Mouse (Mus musculus): ENCODE results near the gene Creb3l2. TPM values are rescaled to one million over a fixed set of nuclear protein-coding genes. Genes with fewer than 3 reads are reported as not detected.
"Not testable (repeated sequence)": the region's sequence is repeated elsewhere in the genome, so short reads cannot be mapped to it uniquely, and the experiment has no call there.

The Creb3l2 gene
- total and polyA plus RNA-seq, 2 experiments from 2014 or later = 2.2 to 6.3 TPM

DNA sequence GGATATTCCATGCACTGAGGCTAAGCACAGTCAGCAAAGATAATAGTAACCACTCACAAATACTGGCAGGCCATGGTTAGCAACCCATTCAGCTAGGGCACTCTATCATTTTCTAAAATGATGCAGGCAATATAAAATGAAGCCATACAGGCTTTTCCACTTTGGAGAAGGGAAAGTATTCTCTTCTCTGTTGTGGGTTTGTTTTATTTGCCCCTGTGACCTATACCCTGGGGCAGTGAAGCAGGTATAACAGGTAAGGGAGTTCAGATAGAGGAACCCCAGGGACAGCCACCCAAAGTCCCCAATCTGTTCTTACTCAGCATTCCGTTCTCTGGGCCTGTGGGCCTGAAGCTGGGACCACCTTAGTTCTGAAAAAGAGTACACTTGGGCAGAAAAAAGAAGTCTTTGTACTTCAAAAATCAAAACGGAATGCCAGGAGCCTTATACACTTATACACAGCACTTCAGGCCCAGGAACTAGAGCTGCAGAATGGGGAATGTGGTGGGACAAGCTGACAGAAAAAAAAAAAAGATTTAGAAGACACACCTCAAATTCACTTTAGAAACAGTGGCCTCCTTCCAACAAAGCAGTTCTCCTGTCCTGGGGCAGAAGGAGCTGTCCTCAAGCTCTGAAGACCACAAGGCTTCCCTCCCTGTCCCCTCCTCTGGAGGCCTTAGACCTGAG is 56.2 kb downstream of the Creb3l2 start:
- DNase-seq (ENCODE audit: low spot score) = no peak
- TF ChIP-seq CTCF (IDR thresholded peaks at IDR 0.05; ENCODE audit: low read depth) = no peak
- ATAC-seq = no peak
- WGBS = 90% methylated on average over 2 of the region's 2 CpGs
- H3K4me1 ChIP-seq (ENCODE audit: insufficient read depth, low read length) = no peaks in the 10 kb centered on the region
- no peak overlapping the region for H3K9ac ChIP-seq (replicated peaks; ENCODE audit: low read length)
- H3K9me3 ChIP-seq (ENCODE audit: low read length) = no peaks in the 10 kb centered on the region
- no peaks in the 10 kb centered on the region for H3K27me3 ChIP-seq (ENCODE audit: insufficient read depth, low read length)
- H3K4me2 ChIP-seq (ENCODE audit: low read depth, low read length) = no peak overlapping the region
- no peak overlapping the region for H3K4me3 ChIP-seq (ENCODE audit: low read length)
- H3K36me3 ChIP-seq (ENCODE audit: insufficient read depth, low read length) = no peaks in the 10 kb centered on the region
- no peak overlapping the region for H3K27ac ChIP-seq

DNA sequence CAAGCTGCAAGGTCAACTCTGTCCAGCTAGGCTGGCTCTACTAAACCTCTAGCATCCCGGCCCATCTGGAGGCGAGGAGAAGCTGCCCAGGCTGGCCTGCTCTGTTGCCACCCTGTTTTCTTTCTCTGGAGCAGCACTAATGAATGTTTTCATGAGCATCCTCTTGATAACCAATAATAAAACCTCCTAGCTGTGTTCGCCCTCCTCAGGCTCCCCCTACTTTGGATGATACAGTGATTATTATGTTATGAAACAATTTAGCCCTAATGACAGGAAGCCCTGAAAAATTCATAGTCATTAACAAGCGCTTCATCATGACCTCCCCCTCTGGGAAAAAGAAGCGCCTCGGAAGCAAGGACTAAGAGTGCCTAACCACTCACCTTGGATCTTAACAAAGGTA is 59.2 kb downstream of the Creb3l2 start:
- ATAC-seq = no peak
- Histone ChIP-seq H3K4me3 (ENCODE audit: low read length) (no peak overlapping the region), H3K9me3 (ENCODE audit: low read length) (no peaks in the 10 kb centered on the region), H3K27me3 (ENCODE audit: insufficient read depth, low read length) (no peaks in the 10 kb centered on the region), H3K9ac (replicated peaks; ENCODE audit: low read length) (no peak overlapping the region), H3K4me2 (ENCODE audit: low read depth, low read length) (no peak overlapping the region), H3K36me3 (ENCODE audit: insufficient read depth, low read length) (no peaks in the 10 kb centered on the region), H3K4me1 (ENCODE audit: insufficient read depth, low read length) (no peaks in the 10 kb centered on the region), H3K27ac (no peak overlapping the region)
- DNase-seq (ENCODE audit: low spot score) = no peak
- no peak for TF ChIP-seq CTCF (IDR thresholded peaks at IDR 0.05; ENCODE audit: low read depth)
- WGBS = 86% methylated on average over 6 of the region's 6 CpGs

DNA sequence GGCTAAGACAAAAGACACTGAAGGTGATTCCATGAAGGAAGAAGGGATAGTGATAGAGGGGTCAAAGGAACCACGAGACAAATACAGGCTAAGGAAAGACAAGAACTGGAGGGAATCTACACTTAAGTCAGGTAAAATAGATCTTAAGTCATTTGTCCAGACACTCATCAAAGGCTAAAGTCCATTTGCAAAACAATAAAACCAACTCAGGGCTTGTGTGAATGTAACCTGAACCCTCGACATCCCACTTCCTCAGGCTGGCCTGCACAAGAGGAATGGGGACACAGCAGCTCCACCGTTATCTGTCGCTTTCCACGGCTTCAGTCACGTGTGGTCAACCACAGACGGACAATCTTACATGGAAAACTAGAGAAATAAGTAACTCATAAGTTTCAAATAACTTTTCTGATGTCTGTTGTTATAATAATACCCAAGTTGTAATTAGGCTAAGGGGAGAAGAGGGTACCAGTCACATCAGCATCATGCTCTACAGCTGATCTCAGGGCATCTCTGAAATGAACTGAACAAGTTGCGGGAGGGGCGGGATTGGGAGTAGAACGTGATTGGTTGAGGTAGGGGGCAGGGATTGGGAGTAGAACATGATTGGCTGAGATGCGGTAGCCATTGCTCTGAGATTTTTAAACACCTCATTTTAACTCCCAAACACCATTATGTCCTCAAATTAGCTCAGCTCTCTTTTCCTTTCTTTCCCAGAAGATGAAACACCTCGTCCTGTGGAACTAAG is 63.9 kb downstream of the Creb3l2 start:
- Histone ChIP-seq H3K36me3 (ENCODE audit: insufficient read depth, low read length) (no peaks in the 10 kb centered on the region), H3K27ac (no peak overlapping the region), H3K4me3 (ENCODE audit: low read length) (no peak overlapping the region), H3K27me3 (ENCODE audit: insufficient read depth, low read length) (no peaks in the 10 kb centered on the region), H3K4me2 (ENCODE audit: low read depth, low read length) (no peak overlapping the region), H3K4me1 (ENCODE audit: insufficient read depth, low read length) (no peaks in the 10 kb centered on the region), H3K9me3 (ENCODE audit: low read length) (no peaks in the 10 kb centered on the region), H3K9ac (replicated peaks; ENCODE audit: low read length) (no peak overlapping the region)
- no peak for TF ChIP-seq CTCF (IDR thresholded peaks at IDR 0.05; ENCODE audit: low read depth)
- DNase-seq (ENCODE audit: low spot score) (no peak), ATAC-seq (no peak)
- 89% methylated on average over 12 of the region's 12 CpGs for WGBS

- WGBS = 83% methylated on average over 3 of the region's 3 CpGs
- not testable (repeated sequence) for DNase-seq (ENCODE audit: low spot score); H3K9me3 ChIP-seq (ENCODE audit: low read length); H3K27me3 ChIP-seq (ENCODE audit: insufficient read depth, low read length); H3K9ac ChIP-seq (replicated peaks; ENCODE audit: low read length); H3K27ac ChIP-seq; H3K4me2 ChIP-seq (ENCODE audit: low read depth, low read length); H3K36me3 ChIP-seq (ENCODE audit: insufficient read depth, low read length); H3K4me1 ChIP-seq (ENCODE audit: insufficient read depth, low read length); H3K4me3 ChIP-seq (ENCODE audit: low read length); ATAC-seq
Measured at GRCm38 (mm10) chr6:37377387-37377786, 64.6 kb downstream of the Creb3l2 start.

- no peak for TF ChIP-seq CTCF (IDR thresholded peaks at IDR 0.05; ENCODE audit: low read depth)
- no peaks in the 10 kb centered on the region for H3K9me3 ChIP-seq (ENCODE audit: low read length)
Measured at GRCm38 (mm10) chr6:37375452-37375851, 66.5 kb downstream of the Creb3l2 start.

DNA sequence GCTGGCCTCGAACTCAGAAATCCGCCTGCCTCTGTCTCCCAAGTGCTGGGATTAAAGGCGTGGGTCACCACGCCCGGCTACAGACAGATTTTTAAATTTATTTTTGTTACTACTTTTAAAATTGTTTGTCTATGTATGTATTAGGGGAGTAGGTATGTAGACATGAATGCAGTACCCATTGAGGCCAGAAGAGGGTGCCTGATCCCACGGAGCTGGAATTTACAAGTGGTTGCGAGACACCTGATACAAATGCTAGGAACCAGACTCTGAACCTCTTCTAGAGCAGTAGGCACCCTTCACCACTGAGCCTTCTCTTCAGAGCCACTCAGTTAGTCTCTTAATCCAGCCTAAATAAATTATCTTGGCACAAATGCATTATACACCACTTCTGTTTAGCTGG is 70.6 kb downstream of the Creb3l2 start:
- ATAC-seq = no peak
- peak; percentile 52 for TF ChIP-seq CTCF (IDR thresholded peaks at IDR 0.05; ENCODE audit: low read depth)
- no peak overlapping the region for H3K4me3 ChIP-seq (ENCODE audit: low read length)
- no peak overlapping the region for H3K27ac ChIP-seq
- no peaks in the 10 kb centered on the region for H3K27me3 ChIP-seq (ENCODE audit: insufficient read depth, low read length)
- H3K9ac ChIP-seq (replicated peaks; ENCODE audit: low read length) = no peak overlapping the region
- no peaks in the 10 kb centered on the region for H3K4me1 ChIP-seq (ENCODE audit: insufficient read depth, low read length)
- DNase-seq (ENCODE audit: low spot score) = no peak
- H3K4me2 ChIP-seq (ENCODE audit: low read depth, low read length) = no peak overlapping the region
- H3K9me3 ChIP-seq (ENCODE audit: low read length) = no peaks in the 10 kb centered on the region
- H3K36me3 ChIP-seq (ENCODE audit: insufficient read depth, low read length) = no peaks in the 10 kb centered on the region
- WGBS = 83% methylated on average over 7 of the region's 7 CpGs

More at GRCm38 (mm10) chr6:37375452-37375851, 66.5 kb downstream of the Creb3l2 start:
- Histone ChIP-seq H3K9ac (replicated peaks; ENCODE audit: low read length) (no peak overlapping the region), H3K36me3 (ENCODE audit: insufficient read depth, low read length) (no peaks in the 10 kb centered on the region), H3K4me1 (ENCODE audit: insufficient read depth, low read length) (no peaks in the 10 kb centered on the region), H3K4me2 (ENCODE audit: low read depth, low read length) (peak overlapping the region; percentile 11; the same call in 1 of the 2 replicates), H3K27ac (0 out of 2 replicates have a peak overlapping the region, but pooled peaks have one; percentile 12), H3K4me3 (ENCODE audit: low read length) (no peak overlapping the region), H3K27me3 (ENCODE audit: insufficient read depth, low read length) (no peaks in the 10 kb centered on the region)
- 25% methylated on average over 10 of the region's 10 CpGs for WGBS
- ATAC-seq (peak; percentile 66; the same call in 1 of the 2 replicates), DNase-seq (ENCODE audit: low spot score) (peak; percentile 59)

GRCm38 (mm10) chr6:37370566-37370965 is 71.4 kb downstream of the Creb3l2 start:
- H3K4me2 ChIP-seq (ENCODE audit: low read depth, low read length) = no peak overlapping the region
- H3K9ac ChIP-seq (replicated peaks; ENCODE audit: low read length) = no peak overlapping the region
- no peaks in the 10 kb centered on the region for H3K9me3 ChIP-seq (ENCODE audit: low read length)
- DNase-seq (ENCODE audit: low spot score) (no peak), ATAC-seq (no peak)
- no peak overlapping the region for H3K27ac ChIP-seq
- no peaks in the 10 kb centered on the region for H3K36me3 ChIP-seq (ENCODE audit: insufficient read depth, low read length)
- H3K27me3 ChIP-seq (ENCODE audit: insufficient read depth, low read length) = no peaks in the 10 kb centered on the region
- no peak for TF ChIP-seq CTCF (IDR thresholded peaks at IDR 0.05; ENCODE audit: low read depth)
- no peak overlapping the region for H3K4me3 ChIP-seq (ENCODE audit: low read length)
- 86% methylated on average over 12 of the region's 12 CpGs for WGBS
- no peaks in the 10 kb centered on the region for H3K4me1 ChIP-seq (ENCODE audit: insufficient read depth, low read length)

Data from hindbrain, postnatal 0 days (tissue).